Mouse (Mus musculus) liver, embryonic 15.5 days (tissue): ENCODE measurements around the gene Cpsf6. TPM values are rescaled to one million over a fixed set of nuclear protein-coding genes. Genes with fewer than 3 reads are reported as not detected.

Experiments
- ATAC-seq: fragments of 200-750 bp; cut with Nextera tagmentation; 2 replicates; pipeline ENCODE4 v1.8.0; 2017; ENCODE audit warnings: moderate number of reproducible peaks, mild to moderate bottlenecking, moderate library complexity; ENCODE audit not compliant: insufficient read depth
- H3K27ac ChIP-seq: fragments of 300-500 bp; sonication (generic); replicated peaks from 2 replicates; pipeline ENCODE4 v1.5.1; 2015; ENCODE audit warnings: mild to moderate bottlenecking, inconsistent platforms
- H3K27me3 ChIP-seq: fragments of 300-500 bp; sonication (generic); 2 replicates; pipeline ENCODE4 v1.6.1; 2015; ENCODE audit warnings: mild to moderate bottlenecking, inconsistent platforms
- H3K36me3 ChIP-seq: fragments of 300-500 bp; sonication (generic); replicated peaks from 2 replicates; pipeline ENCODE4 v1.6.1; 2015; ENCODE audit warnings: moderate library complexity, mild to moderate bottlenecking, inconsistent platforms
- H3K4me1 ChIP-seq: fragments of 300-500 bp; sonication (generic); replicated peaks from 2 replicates; pipeline ENCODE4 v1.6.1; 2015; ENCODE audit warnings: inconsistent platforms
- H3K4me2 ChIP-seq: fragments of 300-500 bp; sonication (generic); 2 replicates; pipeline ENCODE4 v1.6.1; 2015; ENCODE audit warnings: moderate library complexity, mild to moderate bottlenecking, inconsistent platforms
- H3K4me3 ChIP-seq: fragments of 300-500 bp; sonication (generic); replicated peaks from 2 replicates; pipeline ENCODE4 v1.5.1; 2015; ENCODE audit warnings: mild to moderate bottlenecking, inconsistent platforms
- H3K9ac ChIP-seq: fragments of 300-500 bp; sonication (generic); 2 replicates; pipeline ENCODE4 v1.6.1; 2015; ENCODE audit warnings: moderate library complexity, mild to moderate bottlenecking, inconsistent platforms
- H3K9me3 ChIP-seq: fragments of 300-500 bp; sonication (generic); replicated peaks from 2 replicates; pipeline ENCODE4 v1.6.1; 2016; ENCODE audit warnings: inconsistent platforms
- WGBS: fragments of 180-500 bp; shearing (Covaris S2); methylation state at CpG from one replicate; pipeline ENCODE4 v1.1.7; 2015; ENCODE audit warnings: mixed read lengths; ENCODE audit not compliant: insufficient replicate concordance; 5-methylcytosine and 5-hydroxymethylcytosine counted together
- polyA plus RNA-seq: library from polyadenylated mRNA; unstranded; fragments of >200 nt; fragmentation: Nextera tagmentation; extraction: Ambion mirVana; gene quantifications from 2 replicates; pipeline ENCODE4 v1.2.1, GENCODE M21; 2015

Gene Cpsf6
- polyA plus RNA-seq, 1 experiment from 2014 or later, result 51.3 TPM

GRCm38 (mm10) chr10:117405526-117406282, 25.9 kb upstream of the Cpsf6 start:
- Histone ChIP-seq H3K27me3 (no peaks in the 10 kb centered on the region), H3K36me3 (no peaks in the 10 kb centered on the region), H3K9ac (no peak overlapping the region), H3K4me3 (no peak overlapping the region), H3K9me3 (no peaks in the 10 kb centered on the region), H3K4me1 (peaks cover 11% of the 10 kb centered on the region), H3K4me2 (no peak overlapping the region), H3K27ac (no peak overlapping the region)
- ATAC-seq, result no peak
- WGBS, result 55% methylated on average over 6 of the region's 6 CpGs

GRCm38 (mm10) chr10:117404384-117404783, 24.6 kb upstream of the Cpsf6 start:
- no peaks in the 10 kb centered on the region for H3K27me3 ChIP-seq
- H3K4me3 ChIP-seq, result no peak overlapping the region
- H3K36me3 ChIP-seq, result no peaks in the 10 kb centered on the region
- H3K4me2 ChIP-seq, result no peak overlapping the region
- H3K27ac ChIP-seq, result no peak overlapping the region
- H3K9me3 ChIP-seq, result no peaks in the 10 kb centered on the region
- ATAC-seq, result no peak
- no peak overlapping the region for H3K9ac ChIP-seq
- 76% methylated on average over 6 of the region's 6 CpGs for WGBS
- 0 out of 2 replicates have a peak, but pooled peaks cover 5% of the 10 kb centered on the region for H3K4me1 ChIP-seq

- ATAC-seq, result no peak
- no peaks in the 10 kb centered on the region for H3K4me1 ChIP-seq
- no peak overlapping the region for H3K4me2 ChIP-seq
- H3K9ac ChIP-seq, result no peak overlapping the region
- H3K27ac ChIP-seq, result no peak overlapping the region
- H3K27me3 ChIP-seq, result no peaks in the 10 kb centered on the region
- H3K9me3 ChIP-seq, result no peaks in the 10 kb centered on the region
- H3K4me3 ChIP-seq, result no peak overlapping the region
- 72% methylated on average over 15 of the region's 15 CpGs for WGBS
- H3K36me3 ChIP-seq, result no peaks in the 10 kb centered on the region
Observed at GRCm38 (mm10) chr10:117403344-117403953, 23.6 kb upstream of the Cpsf6 start.

- H3K4me1 ChIP-seq, result peaks cover 4% of the 10 kb centered on the region; the same call in 1 of the 2 replicates
- no peaks in the 10 kb centered on the region for H3K36me3 ChIP-seq
- H3K27ac ChIP-seq, result no peak overlapping the region
- H3K4me3 ChIP-seq, result no peak overlapping the region
- WGBS, result 62% methylated on average over 20 of the region's 20 CpGs
- H3K9me3 ChIP-seq, result no peaks in the 10 kb centered on the region
- no peaks in the 10 kb centered on the region for H3K27me3 ChIP-seq
- H3K9ac ChIP-seq, result no peak overlapping the region
- no peak overlapping the region for H3K4me2 ChIP-seq
- no peak for ATAC-seq
Observed at GRCm38 (mm10) chr10:117402403-117403333, 22.9 kb upstream of the Cpsf6 start.

- peaks cover 5% of the 10 kb centered on the region; the same call in 1 of the 2 replicates for H3K4me1 ChIP-seq
- no peaks in the 10 kb centered on the region for H3K9me3 ChIP-seq
- WGBS, result 62% methylated on average over 4 of the region's 4 CpGs
- H3K36me3 ChIP-seq, result no peaks in the 10 kb centered on the region
- H3K27me3 ChIP-seq, result no peaks in the 10 kb centered on the region
- no peak overlapping the region for H3K9ac ChIP-seq
- no peak overlapping the region for H3K27ac ChIP-seq
- H3K4me2 ChIP-seq, result no peak overlapping the region
- no peak for ATAC-seq
- no peak overlapping the region for H3K4me3 ChIP-seq
Observed at GRCm38 (mm10) chr10:117401364-117401763, 21.5 kb upstream of the Cpsf6 start.

- no peaks in the 10 kb centered on the region for H3K9me3 ChIP-seq
- H3K9ac ChIP-seq, result no peak overlapping the region
- H3K27ac ChIP-seq, result no peak overlapping the region
- H3K27me3 ChIP-seq, result no peaks in the 10 kb centered on the region
- no peak overlapping the region for H3K4me2 ChIP-seq
- no peak for ATAC-seq
- no peak overlapping the region for H3K4me3 ChIP-seq
- WGBS, result 76% methylated on average over 4 of the region's 4 CpGs
- H3K4me1 ChIP-seq, result peaks cover 5% of the 10 kb centered on the region; the same call in 1 of the 2 replicates
- H3K36me3 ChIP-seq, result no peaks in the 10 kb centered on the region
Observed at GRCm38 (mm10) chr10:117400246-117400954, 20.6 kb upstream of the Cpsf6 start.

GRCm38 (mm10) chr10:117399839-117400238, 20.0 kb upstream of the Cpsf6 start:
- ATAC-seq, result no peak

GRCm38 (mm10) chr10:117399196-117399595, 19.4 kb upstream of the Cpsf6 start:
- H3K27ac ChIP-seq, result no peak overlapping the region
- ATAC-seq, result no peak

More at GRCm38 (mm10) chr10:117399839-117400238, 20.0 kb upstream of the Cpsf6 start:
- no peaks in the 10 kb centered on the region for H3K9me3 ChIP-seq
- no peak overlapping the region for H3K9ac ChIP-seq
- no peaks in the 10 kb centered on the region for H3K27me3 ChIP-seq
- 70% methylated on average over 3 of the region's 3 CpGs for WGBS
- no peak overlapping the region for H3K27ac ChIP-seq
- H3K36me3 ChIP-seq, result no peaks in the 10 kb centered on the region
- no peak overlapping the region for H3K4me3 ChIP-seq
- peaks cover 5% of the 10 kb centered on the region; the same call in 1 of the 2 replicates for H3K4me1 ChIP-seq
- no peak overlapping the region for H3K4me2 ChIP-seq

GRCm38 (mm10) chr10:117398044-117398780, 18.4 kb upstream of the Cpsf6 start:
- H3K36me3 ChIP-seq, result no peaks in the 10 kb centered on the region
- no peak overlapping the region for H3K27ac ChIP-seq
- ATAC-seq, result no peak
- H3K27me3 ChIP-seq, result no peaks in the 10 kb centered on the region
- 39% methylated on average over 18 of the region's 18 CpGs for WGBS
- H3K9ac ChIP-seq, result no peak overlapping the region
- H3K4me2 ChIP-seq, result no peak overlapping the region
- no peak overlapping the region for H3K4me3 ChIP-seq
- no peaks in the 10 kb centered on the region for H3K9me3 ChIP-seq
- H3K4me1 ChIP-seq, result peaks cover 11% of the 10 kb centered on the region

More at GRCm38 (mm10) chr10:117399196-117399595, 19.4 kb upstream of the Cpsf6 start:
- Histone ChIP-seq H3K4me1 (peaks cover 5% of the 10 kb centered on the region; the same call in 1 of the 2 replicates), H3K27me3 (no peaks in the 10 kb centered on the region), H3K9ac (no peak overlapping the region), H3K4me3 (no peak overlapping the region), H3K36me3 (no peaks in the 10 kb centered on the region), H3K9me3 (no peaks in the 10 kb centered on the region), H3K4me2 (no peak overlapping the region)
- 46% methylated on average over 2 of the region's 2 CpGs for WGBS

GRCm38 (mm10) chr10:117397106-117397625, 17.4 kb upstream of the Cpsf6 start:
- Histone ChIP-seq H3K36me3 (no peaks in the 10 kb centered on the region), H3K4me3 (no peak overlapping the region), H3K9ac (no peak overlapping the region), H3K4me1 (peaks cover 15% of the 10 kb centered on the region), H3K27ac (no peak overlapping the region), H3K27me3 (no peaks in the 10 kb centered on the region), H3K9me3 (no peaks in the 10 kb centered on the region), H3K4me2 (no peak overlapping the region; the same call in 1 of the 2 replicates)
- WGBS, result 38% methylated on average over 9 of the region's 10 CpGs
- no peak for ATAC-seq
